Mouse (Mus musculus): Measurements from ENCODE around the gene Cdk2ap2. TPM values are rescaled to one million over a fixed set of nuclear protein-coding genes. Genes with fewer than 3 reads are reported as not detected.

Cdk2ap2 gene
- polyA plus RNA-seq, 1 experiment from 2014 or later: 86.6 TPM

GRCm38 (mm10) chr19:4140147-4140546, 43.2 kb downstream of the Cdk2ap2 start:
- no peaks in the 10 kb centered on the region for H3K27me3 ChIP-seq (ENCODE audit: poor library complexity, severe bottlenecking)
- no peak overlapping the region for H3K4me3 ChIP-seq
- no peaks in the 10 kb centered on the region for H3K36me3 ChIP-seq (replicated peaks)
- H3K4me1 ChIP-seq: peaks cover 14% of the 10 kb centered on the region
- no peaks in the 10 kb centered on the region for H3K9me3 ChIP-seq
- DNase-seq (ENCODE audit: extremely low spot score, low spot score): no peak
- no peak overlapping the region for H3K27ac ChIP-seq
- WGBS: 87% methylated on average over 6 of the region's 6 CpGs

GRCm38 (mm10) chr19:4142416-4143173, 45.6 kb downstream of the Cdk2ap2 start:
- no peaks in the 10 kb centered on the region for H3K36me3 ChIP-seq (replicated peaks)
- H3K9me3 ChIP-seq: peaks cover 6% of the 10 kb centered on the region; the same call in 1 of the 2 replicates
- 0 out of 2 replicates have a peak overlapping the region, but pooled peaks have one; percentile 15 for H3K27ac ChIP-seq
- no peak for DNase-seq (ENCODE audit: extremely low spot score, low spot score)
- peaks cover 23% of the 10 kb centered on the region for H3K4me1 ChIP-seq
- no peaks in the 10 kb centered on the region for H3K27me3 ChIP-seq (ENCODE audit: poor library complexity, severe bottlenecking)
- whole genome bisulfite sequencing: 95% methylated on average over 18 of the region's 18 CpGs
- no peak overlapping the region for H3K4me3 ChIP-seq

DNA sequence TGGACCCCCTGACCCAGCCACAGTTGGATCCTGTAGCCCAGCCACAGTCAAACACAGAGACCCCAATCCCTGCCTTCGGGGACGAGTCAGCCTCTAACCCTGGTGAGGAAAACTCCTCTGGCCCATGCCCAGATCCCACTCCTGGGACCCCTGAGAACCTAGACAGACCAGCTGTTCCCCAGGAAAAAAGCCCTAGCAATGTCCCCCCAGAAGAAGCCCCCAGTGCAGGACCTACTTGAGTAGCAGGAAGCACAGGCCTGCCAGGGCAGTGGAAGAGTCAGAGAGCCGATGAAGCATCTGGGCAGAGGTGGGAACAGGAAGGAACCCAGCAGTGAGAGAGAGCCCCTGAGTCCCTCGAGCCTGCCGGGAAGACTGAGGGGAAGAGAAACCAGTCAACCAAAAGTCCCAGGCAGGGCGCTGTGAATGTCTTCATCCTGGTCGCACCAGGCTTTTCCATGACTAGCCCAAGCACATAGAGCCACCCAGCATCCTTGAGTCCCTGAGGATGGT, 46.8 kb downstream of the Cdk2ap2 start, which contains the start of gene Cabp4:
Gene Cabp4 (minus strand): TSS at position 275 of the 510 bp plus-strand sequence.
- 80% methylated on average over 7 of the region's 7 CpGs for WGBS
- Histone ChIP-seq H3K36me3 (replicated peaks) (no peaks in the 10 kb centered on the region), H3K27me3 (ENCODE audit: poor library complexity, severe bottlenecking) (no peaks in the 10 kb centered on the region), H3K4me3 (no peak within 1 kb of the TSS), H3K27ac (0 out of 2 replicates have a peak within 1 kb of the TSS, but pooled peaks have one; percentile 15), H3K4me1 (peaks cover 34% of the 10 kb centered on the region), H3K9me3 (peaks cover 6% of the 10 kb centered on the region; the same call in 1 of the 2 replicates)
- DNase-seq (ENCODE audit: extremely low spot score, low spot score): no peak

GRCm38 (mm10) chr19:4144550-4145498, 47.8 kb downstream of the Cdk2ap2 start:
- 85% methylated on average over 16 of the region's 16 CpGs for WGBS
- Histone ChIP-seq H3K27ac (no peak overlapping the region), H3K9me3 (peaks cover 6% of the 10 kb centered on the region; the same call in 1 of the 2 replicates), H3K4me1 (peaks cover 34% of the 10 kb centered on the region), H3K27me3 (ENCODE audit: poor library complexity, severe bottlenecking) (no peaks in the 10 kb centered on the region), H3K4me3 (no peak overlapping the region), H3K36me3 (replicated peaks) (peaks cover 1% of the 10 kb centered on the region; the same call in 1 of the 2 replicates)
- DNase-seq (ENCODE audit: extremely low spot score, low spot score): no peak

DNA sequence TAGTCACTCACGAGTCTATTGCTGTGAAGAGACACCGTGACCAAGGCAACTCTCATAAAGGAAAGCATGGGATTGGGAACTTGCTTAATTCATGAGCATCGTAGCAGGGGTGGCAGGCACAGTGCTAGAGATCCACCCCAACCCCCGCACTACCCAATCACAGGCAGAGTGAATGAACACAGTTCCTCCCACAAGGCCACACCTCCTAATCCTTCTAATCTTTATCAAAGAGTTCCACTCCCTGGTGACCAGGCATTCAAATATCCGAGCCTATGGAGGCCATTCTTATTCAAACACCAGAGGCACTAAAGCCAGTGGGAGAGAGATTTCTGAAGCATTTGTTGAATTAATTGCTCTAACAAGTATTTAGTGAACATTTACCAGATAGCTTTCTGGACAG, 49.0 kb downstream of the Cdk2ap2 start:
- no peak overlapping the region for H3K4me3 ChIP-seq
- H3K9me3 ChIP-seq: peaks cover 6% of the 10 kb centered on the region; the same call in 1 of the 2 replicates
- no peaks in the 10 kb centered on the region for H3K27me3 ChIP-seq (ENCODE audit: poor library complexity, severe bottlenecking)
- no peak overlapping the region for H3K27ac ChIP-seq
- DNase-seq (ENCODE audit: extremely low spot score, low spot score): no peak
- H3K36me3 ChIP-seq (replicated peaks): peaks cover 12% of the 10 kb centered on the region
- H3K4me1 ChIP-seq: peaks cover 34% of the 10 kb centered on the region
- 89% methylated on average over 5 of the region's 5 CpGs for WGBS

- peaks cover 18% of the 10 kb centered on the region for H3K36me3 ChIP-seq (replicated peaks)
- DNase-seq (ENCODE audit: extremely low spot score, low spot score): no peak
- 60% methylated on average over 12 of the region's 12 CpGs for WGBS
- H3K4me3 ChIP-seq: no peak overlapping the region
- peaks cover 6% of the 10 kb centered on the region; the same call in 1 of the 2 replicates for H3K9me3 ChIP-seq
- 0 out of 2 replicates have a peak overlapping the region, but pooled peaks have one; percentile 8 for H3K27ac ChIP-seq
- peaks cover 34% of the 10 kb centered on the region for H3K4me1 ChIP-seq
- H3K27me3 ChIP-seq (ENCODE audit: poor library complexity, severe bottlenecking): no peaks in the 10 kb centered on the region
Measured at GRCm38 (mm10) chr19:4146366-4147021, 49.5 kb downstream of the Cdk2ap2 start.

- Histone ChIP-seq H3K27me3 (ENCODE audit: poor library complexity, severe bottlenecking) (no peaks in the 10 kb centered on the region), H3K36me3 (replicated peaks) (peaks cover 23% of the 10 kb centered on the region), H3K4me3 (no peak overlapping the region), H3K9me3 (peaks cover 6% of the 10 kb centered on the region; the same call in 1 of the 2 replicates), H3K4me1 (peaks cover 34% of the 10 kb centered on the region), H3K27ac (0 out of 2 replicates have a peak overlapping the region, but pooled peaks have one; percentile 8)
- DNase-seq (ENCODE audit: extremely low spot score, low spot score): no peak
- 40% methylated on average over 3 of the region's 3 CpGs for WGBS
Measured at GRCm38 (mm10) chr19:4147022-4147405, 50.0 kb downstream of the Cdk2ap2 start.

DNA sequence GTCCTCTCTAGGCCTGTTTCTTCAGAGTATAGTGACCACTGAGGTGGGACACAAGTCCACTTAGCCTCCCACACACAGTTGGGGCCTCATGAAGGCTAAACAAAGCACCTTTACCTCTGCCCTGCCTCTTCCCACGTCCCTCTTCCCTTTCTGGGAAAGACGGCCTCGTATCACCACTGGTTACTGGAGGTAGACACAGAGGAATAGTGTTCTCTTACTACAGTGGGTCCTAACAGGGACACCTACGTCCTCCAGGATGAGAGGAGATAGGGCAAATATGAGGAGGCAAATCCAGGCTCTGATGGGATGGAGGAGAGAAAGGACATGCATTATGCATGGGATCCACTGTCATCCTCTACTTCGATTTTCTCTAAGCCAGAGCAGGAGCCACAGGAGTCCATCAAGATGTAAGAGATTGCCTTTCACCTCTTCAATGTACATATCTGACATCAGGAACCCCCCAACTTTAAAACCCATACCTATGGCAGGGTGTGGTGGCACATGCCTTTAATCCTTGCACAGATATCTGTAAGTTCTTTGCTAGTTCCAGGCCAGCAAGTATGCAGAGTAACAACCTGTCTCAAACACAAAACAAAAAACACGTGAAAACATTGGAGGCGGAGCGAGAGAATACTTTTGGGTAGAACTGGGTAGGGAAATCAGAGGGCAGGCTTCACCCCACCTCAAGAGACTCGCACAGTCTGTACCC, 51.0 kb downstream of the Cdk2ap2 start:
- WGBS: 39% methylated on average over 9 of the region's 9 CpGs
- H3K27ac ChIP-seq: peak overlapping the region; percentile 88

GRCm38 (mm10) chr19:4148491-4148806, 51.5 kb downstream of the Cdk2ap2 start, which contains the start of gene Coro1b:
Gene Coro1b (plus strand): TSS chr19:4148619.
- peaks cover 34% of the 10 kb centered on the region for H3K4me1 ChIP-seq
- peaks cover 37% of the 10 kb centered on the region for H3K36me3 ChIP-seq (replicated peaks)
- peaks cover 6% of the 10 kb centered on the region; the same call in 1 of the 2 replicates for H3K9me3 ChIP-seq
- H3K27ac ChIP-seq: peak within 1 kb of the TSS; percentile 88
- peak; percentile 93 for DNase-seq (ENCODE audit: extremely low spot score, low spot score)
- peak within 1 kb of the TSS; percentile 73 for H3K4me3 ChIP-seq
- H3K27me3 ChIP-seq (ENCODE audit: poor library complexity, severe bottlenecking): no peaks in the 10 kb centered on the region
- under 1% methylated on average over 33 of the region's 33 CpGs for WGBS

More for the DNA sequence above, 51.0 kb downstream of the Cdk2ap2 start:
- H3K36me3 ChIP-seq (replicated peaks): peaks cover 32% of the 10 kb centered on the region
- H3K27me3 ChIP-seq (ENCODE audit: poor library complexity, severe bottlenecking): no peaks in the 10 kb centered on the region
- peaks cover 34% of the 10 kb centered on the region for H3K4me1 ChIP-seq
- peak overlapping the region; percentile 73 for H3K4me3 ChIP-seq
- DNase-seq (ENCODE audit: extremely low spot score, low spot score): no peak
- peaks cover 6% of the 10 kb centered on the region; the same call in 1 of the 2 replicates for H3K9me3 ChIP-seq

All from forebrain, embryonic 10.5 days (tissue).